Mouse (Mus musculus) naive thymus-derived CD4-positive, alpha-beta T cell, adult 2 months (primary cell): ENCODE results near the gene Rab5c.

ENCODE experiments used
- DNase-seq: peaks from one replicate; pipeline ENCODE4 v3.0.0-alpha.2; 2011; ENCODE audit warnings: low read depth

The Rab5c gene

DNA sequence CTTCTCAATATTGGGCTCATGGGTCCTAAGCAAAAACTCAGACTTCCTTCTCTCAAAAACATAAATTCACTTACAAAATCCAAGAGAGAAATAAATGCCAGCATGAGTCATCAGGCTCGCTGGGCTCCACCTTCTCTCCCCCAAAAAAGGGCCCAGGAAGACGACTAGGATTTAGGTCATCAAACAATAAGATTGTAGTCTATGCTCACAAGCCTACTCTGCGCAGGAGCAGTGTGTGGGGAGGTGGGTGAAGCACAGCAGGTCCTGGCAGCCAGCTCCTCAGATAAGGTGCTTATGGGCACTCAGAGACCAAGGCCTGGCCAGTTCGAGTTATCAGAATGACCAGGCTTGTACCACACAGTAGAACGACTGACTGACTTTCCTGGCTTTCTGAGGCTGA lies 17.7 kb downstream of the Rab5c start:
- no peak for DNase-seq

DNA sequence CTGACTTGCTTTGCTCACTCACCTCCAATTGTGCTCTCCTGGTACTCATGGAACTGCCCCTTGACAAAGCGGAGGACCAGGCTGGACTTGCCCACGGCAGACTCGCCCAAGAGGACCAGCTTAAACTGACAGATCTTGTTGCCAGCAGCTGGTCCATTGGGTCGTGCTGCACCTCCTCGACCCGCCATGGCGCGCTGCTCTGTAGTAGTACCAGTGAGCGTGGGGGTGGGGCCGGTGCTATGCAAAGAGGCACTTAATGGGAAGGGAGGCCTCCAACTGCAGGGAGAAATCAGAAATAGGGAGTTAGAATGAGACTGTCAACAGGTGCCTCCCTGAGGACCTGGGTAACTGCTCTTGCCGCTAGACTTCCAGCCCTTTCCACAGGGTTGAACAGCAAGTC lies 18.1 kb downstream of the Rab5c start:
- DNase-seq = no peak

DNA sequence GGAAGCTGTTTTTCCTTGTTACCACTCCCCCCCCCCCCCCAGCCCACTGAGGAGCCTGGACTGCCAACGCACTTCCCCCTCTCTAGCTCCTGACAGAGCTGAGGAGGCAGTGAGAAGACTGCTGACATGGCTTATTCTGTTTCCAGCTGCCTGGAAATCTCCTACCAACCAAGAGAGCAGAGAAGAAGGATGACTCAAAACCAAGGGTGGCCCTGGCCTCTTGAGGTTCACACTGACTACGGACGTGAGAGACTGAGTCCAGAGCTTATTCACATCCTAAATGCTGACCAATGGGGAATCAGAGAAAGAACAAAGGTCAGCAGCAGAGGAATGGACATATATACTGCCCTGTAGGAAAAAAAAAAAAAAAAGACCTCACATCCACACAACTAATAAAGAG lies 18.7 kb downstream of the Rab5c start:
- no peak for DNase-seq

DNA sequence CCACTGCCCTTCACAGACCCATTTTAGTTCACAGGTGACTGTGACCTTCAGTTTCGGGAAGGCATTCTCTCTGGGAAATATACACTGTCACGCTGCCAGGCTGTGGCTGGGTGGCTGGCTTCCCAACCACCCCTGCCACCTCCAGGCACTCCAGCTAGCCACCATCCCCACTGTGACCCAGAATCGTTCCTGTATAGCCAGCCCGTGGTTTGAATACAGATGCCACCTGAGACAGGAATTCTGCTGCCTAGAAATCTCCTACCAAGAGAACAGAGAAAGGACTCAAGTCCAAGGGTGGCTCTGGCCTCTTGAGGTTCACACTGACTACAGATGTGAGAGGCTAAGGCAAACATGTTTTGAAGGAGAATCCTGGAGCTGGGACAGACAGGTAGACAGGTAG lies 19.1 kb downstream of the Rab5c start:
- DNase-seq = no peak

DNA sequence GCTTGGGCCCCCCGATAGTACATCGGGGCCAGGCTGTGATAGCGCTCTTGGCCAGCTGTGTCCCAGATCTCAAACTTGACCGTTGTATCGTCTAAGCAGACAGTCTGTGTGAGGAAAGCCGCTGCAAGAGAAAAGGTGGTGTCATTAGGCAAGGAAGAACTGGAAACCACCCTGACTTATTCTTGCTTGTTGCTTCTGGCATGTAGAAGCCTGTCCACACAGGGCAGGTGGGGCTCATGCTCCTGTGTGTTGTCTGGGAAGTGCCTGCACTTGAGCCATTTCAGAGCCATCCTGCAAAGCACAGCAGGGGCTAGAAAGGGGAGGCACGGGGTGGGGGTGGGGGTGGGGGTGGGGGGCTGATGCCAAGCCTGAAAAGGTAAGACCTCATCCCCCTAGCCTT lies 19.6 kb downstream of the Rab5c start:
- DNase-seq = no peak

DNA sequence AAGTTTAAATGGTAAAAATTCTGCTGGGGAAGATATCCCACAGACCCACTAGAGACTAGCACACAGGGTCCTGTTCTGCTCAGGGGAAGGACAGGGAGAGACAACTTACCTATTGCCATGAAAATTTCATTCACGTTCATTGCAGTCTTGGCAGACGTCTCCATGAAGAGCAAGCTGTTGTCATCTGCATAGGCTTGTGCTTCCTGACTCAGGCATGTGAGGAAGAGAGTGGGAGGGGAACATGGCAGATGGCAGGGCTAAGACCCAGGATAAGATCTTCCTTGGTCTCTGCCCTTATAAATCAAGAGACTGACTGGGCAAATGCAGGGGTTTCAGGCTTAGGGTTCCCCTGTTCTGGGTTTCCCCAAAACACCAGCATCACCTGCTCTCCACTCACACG lies 21.4 kb downstream of the Rab5c start:
- no peak for DNase-seq

DNA sequence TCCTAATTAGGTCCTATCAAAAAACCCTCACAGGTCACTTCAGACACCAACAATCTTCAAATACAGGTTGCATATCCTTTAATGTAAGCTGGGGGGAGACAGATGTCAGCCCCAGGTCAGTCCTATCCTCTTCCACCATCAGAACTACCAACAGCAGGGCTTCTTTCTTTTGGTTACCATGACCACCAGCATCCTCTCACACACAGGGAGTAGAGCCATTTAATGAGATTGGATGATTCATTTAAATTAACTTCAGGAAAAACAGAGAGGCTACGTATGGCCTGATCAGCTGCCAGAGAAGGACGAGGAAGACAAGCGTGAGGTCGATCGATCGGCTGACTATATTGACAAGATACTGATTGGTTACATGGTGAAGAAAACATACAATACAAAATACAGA lies 23.1 kb downstream of the Rab5c start:
- no peak for DNase-seq

DNA sequence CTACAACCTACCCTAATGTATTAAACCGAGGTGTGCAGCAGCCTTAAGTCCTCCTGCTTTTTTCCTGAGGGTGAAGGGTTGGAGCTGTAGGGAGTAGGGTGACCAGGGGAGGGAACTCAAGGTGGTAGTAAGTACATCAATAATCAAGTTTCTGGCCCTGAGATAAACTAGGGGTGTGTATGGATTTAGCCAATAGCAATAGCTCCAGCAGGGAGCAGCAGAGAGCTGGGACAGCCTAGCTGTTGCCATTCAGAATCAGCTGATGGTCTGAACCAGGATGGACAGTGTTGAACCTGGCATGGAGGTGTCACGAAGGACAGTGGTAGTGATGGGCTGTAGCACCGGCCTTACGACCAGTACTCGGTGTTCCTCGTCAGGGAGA lies 23.5 kb downstream of the Rab5c start:
- peak; percentile 82 for DNase-seq

DNA sequence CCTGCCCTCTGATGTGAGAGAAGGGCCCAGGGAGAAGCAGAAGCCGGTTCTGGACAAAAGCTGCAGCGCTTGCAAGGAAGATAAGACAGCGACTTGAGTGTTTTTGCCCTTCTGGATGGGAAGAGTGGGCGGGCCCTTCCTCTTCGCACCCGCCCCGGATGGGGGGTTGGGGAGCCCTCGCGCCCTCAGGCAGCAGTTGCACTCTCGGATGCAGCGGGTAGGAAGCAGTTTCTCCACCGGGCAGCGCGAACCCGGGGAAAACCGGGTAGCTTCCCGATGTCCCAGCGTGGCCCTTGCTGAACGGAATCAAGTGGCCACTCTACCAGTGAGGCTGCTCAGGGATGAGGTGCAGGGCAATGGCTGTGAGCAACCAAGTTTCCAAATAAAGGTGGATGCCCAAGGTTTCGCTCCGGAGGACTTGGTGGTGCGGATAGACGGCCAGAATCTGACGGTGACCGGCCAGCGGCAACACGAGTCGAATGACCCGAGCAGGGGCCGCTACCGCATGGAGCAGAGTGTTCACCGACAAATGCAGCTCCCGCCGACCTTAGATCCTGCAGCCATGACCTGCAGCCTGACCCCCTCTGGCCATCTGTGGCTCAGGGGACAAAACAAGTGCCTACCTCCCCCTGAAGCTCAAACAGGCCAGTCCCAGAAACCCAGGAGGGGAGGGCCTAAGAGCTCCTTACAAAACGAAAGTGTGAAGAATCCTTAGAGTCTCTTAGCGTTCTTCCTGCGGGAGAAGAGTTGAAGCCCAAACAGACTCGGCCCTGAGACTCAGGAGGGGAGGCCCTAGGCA lies 24.1 kb downstream of the Rab5c start, which contains the start of gene Hspb9:
TSS of gene Hspb9 (plus strand) at position 116 of the 799 bp plus-strand sequence.
- peak; percentile 84 for DNase-seq

DNA sequence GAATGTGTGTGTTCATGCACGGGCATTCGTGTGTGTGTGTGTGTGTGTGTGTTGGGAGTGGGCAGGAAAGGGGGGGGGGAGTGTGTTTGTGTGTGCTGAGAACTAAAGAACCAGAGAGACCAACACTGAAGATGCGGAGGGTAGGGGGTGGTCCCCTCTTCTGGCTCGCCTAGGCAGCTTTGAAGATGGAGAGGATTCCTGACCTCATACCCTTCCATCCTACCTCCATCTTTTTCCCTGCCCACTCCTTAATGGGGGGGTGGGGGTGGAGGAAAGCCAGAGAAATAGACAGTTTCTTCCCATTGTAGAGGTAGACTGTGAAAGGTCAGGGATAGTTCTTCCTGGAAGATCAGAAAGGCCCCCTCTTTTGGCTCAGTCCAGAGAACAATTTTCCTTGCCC lies 24.8 kb downstream of the Rab5c start:
- DNase-seq = peak; percentile 18

DNA sequence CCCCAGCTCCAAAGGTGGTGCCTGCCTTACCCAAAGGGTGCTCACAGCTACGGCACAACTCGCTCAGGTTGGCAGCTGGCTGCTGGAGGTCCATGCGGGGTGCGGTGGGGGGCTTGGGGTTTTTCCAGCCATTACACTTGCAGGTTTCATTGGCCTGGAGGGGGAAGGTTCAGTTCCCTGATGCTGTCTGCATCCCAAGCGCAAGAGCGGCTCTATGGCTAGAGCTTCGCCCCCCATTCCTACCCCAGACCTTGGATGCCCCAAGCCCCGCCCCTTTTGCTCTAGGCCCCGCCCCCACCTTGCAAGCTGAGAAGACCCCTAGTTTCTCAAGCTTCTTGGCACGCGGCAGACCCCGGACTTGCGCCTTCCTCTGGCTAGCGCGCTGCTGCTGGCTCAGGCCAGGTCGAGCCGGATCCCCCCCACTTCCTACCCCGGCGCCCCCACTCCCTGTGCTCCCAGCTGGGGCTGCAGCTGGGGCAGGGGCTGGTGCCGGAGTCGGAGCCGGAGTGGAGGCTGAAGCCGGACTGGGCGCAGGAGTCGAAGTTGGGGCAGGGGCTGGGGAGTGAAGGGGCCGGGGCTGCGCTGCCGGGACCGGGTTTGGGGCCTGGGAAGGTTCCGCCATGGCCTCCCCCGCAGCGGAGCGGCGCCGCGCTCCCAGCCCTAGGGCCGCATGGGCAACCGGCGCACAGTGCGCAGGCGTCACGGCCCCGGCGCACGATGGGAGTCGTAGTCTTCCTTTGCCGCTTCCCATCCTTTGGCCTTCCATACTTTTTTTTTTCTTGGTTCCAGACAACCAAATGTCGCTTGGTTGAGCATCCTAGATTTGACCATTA lies 26.0 kb downstream of the Rab5c start, which contains the start of gene Kat2a:
TSS of gene Kat2a (minus strand) at position 683 of the 833 bp plus-strand sequence.
- DNase-seq = peak; percentile 65

DNA sequence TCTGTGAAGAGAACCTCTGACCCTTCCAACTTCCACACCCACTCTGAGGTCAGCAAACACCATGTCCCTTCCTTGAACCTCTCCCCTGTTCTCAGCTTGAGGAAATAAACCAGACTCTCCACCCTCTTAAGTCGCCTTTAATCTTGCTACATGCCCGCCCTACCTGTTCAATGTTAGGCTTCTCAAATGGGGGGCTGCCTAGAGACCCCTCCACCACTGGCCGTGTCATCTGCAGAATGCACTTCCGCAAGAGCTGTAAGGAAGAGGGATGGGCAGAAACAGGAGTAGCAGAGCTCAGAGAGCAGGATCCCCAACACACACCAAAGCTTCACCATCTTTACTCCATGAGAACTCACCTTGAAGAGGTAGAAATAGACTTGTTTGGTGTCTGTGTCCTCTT lies 27.0 kb downstream of the Rab5c start:
- no peak for DNase-seq

DNA sequence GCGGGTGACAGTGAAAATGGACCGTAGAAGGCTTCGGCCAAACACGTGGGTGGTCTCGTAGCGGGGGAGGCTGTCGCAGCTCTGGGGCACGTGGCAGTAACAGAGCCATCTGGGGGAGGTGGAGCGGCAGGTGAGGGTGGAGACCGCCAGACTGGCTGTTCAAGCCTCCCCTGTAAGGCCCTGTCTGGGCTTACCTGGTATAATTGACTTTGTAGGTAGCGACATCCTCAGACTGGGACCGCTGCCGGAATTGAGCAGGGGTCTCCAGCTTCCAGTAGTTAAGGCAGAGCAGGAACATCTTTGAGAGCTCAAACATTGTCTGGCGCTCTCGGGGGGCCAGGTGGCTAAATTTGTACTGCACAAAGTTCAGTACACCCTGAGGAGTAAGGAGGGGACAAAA lies 27.5 kb downstream of the Rab5c start:
- no peak for DNase-seq

DNA sequence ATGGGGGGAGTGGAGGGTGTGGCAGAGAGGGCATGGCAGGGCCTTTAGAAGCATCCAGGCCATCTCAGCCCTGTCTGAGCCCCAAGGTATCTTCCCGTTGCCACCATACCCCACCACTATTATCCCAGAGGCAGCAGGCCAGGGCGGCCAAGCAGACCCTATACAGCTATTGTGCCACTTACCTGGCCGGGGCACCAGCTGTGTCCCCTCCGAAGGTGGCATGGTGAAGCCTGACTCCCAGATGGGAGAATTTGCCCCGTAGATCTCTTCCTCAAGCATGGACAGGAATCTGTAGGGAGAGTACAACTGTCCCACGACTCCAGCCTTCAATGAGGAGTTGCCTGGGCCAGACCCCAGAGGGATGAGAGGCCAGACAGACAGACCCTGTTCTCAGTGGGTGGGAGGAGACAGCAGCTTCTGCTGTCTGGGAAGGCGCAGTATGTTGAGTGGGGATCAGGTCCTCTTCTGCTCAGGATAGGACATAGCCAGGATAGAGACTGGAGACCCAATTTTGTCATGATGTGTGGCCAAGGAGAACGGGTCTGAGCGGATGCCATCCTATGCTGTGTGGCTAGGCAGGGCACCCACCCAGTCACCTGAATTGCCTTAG lies 28.7 kb downstream of the Rab5c start:
- DNase-seq = no peak

DNA sequence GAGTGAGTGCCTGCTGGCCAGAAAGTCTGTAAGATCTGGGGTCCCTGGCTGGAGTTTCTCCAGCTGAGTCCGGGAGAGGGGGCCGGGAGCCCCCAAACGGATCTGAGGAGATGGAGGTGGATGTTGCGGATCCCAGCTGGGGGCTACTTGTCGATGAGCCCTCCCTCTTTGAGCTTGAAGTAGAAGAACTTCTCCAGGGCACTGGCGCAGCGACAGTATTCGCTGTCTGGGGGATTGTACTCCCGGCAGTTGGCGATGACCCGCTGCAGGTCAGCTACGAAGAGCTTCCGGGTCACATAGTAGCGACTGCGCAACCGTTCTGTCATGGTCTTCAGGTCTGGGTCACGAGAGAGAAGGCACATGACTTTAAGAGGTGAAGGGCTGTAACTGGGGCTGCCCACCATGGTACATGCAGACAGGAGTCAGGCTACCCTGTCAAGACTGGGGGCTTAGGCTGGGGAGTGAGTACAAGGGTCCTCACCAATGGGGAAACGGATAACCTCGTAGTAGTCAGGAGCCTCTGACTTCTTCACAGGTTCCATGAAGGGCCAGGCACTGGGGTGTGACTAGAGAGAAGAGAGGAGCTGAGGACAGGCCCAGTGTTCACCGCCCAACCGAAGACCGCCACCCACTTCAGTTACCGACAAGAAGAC lies 32.8 kb downstream of the Rab5c start:
- no peak for DNase-seq

DNA sequence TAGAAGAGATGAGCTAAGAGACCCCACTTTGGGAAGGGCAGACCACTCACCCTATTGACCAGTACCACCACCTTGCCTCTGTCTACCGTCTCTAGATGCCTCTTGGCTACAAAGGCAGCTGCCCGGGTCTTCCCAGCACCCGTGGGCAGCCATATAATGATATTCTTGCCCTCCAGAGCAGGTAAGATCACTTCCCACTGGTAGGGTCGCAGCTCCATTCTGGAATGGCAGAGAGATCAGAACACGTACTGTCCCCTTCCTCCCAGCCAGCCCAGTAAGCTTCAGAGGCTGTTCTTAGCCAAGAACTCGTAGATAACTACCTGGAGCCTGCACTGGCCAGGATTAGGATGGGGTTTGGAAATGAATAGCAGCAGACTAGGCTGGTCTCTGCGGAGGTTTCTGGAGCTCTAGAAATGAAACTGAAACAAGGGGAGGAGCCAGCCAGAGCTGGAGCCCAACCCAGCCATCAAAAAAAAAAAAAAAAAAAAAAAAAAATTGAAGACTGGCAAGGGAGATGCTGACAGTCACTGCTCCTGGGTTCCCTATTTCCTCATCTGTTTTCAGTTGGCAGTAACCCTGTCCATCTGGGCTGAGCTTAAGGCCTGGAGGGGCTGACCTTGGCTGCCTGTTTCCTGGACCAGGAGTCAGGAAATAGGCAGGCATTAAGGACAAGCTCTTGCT lies 34.0 kb downstream of the Rab5c start, which contains the start of gene Dhx58:
TSS of gene Dhx58 (minus strand) at position 421 of the 681 bp plus-strand sequence.
- peak; percentile 77 for DNase-seq

DNA sequence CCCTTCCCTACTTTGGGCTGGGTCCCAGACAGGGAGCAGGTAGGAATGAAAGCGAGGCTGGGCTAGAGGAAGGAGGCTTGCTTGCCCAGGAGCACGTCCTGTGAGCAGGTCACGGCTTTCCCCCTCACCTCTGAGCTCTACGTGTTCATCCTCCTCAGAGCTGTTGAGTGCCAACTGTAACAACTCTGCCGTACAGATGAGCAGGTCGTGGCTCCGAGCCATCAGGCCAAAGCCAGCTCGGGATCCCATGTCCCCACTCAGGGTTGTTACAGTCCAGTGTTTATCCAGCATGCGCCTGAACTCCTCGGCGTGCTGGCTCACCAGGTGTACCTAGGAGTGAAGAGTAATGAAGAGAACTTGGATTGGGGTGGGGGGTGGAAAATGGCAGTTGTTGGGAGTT lies 34.6 kb downstream of the Rab5c start:
- DNase-seq = peak; percentile 55

DNA sequence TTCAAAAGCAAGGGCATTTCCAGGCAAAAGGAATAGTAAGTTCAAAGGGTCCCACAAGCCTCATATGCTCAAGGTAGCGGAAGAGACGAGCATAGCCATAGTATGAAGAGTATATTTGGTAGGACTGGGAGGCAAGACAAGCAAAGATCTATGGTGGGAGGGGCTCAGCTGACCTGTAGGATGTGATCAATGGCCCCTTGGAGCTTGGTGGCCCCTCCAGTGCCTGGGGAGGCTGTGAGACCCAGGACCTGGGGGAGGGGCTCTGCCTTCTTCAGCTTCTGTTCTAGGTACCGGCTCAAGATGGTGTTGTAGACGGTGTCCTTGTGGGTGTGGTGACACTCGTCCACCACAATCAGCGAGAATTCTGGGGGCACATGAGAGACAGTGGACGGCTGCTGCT lies 35.1 kb downstream of the Rab5c start:
- no peak for DNase-seq

DNA sequence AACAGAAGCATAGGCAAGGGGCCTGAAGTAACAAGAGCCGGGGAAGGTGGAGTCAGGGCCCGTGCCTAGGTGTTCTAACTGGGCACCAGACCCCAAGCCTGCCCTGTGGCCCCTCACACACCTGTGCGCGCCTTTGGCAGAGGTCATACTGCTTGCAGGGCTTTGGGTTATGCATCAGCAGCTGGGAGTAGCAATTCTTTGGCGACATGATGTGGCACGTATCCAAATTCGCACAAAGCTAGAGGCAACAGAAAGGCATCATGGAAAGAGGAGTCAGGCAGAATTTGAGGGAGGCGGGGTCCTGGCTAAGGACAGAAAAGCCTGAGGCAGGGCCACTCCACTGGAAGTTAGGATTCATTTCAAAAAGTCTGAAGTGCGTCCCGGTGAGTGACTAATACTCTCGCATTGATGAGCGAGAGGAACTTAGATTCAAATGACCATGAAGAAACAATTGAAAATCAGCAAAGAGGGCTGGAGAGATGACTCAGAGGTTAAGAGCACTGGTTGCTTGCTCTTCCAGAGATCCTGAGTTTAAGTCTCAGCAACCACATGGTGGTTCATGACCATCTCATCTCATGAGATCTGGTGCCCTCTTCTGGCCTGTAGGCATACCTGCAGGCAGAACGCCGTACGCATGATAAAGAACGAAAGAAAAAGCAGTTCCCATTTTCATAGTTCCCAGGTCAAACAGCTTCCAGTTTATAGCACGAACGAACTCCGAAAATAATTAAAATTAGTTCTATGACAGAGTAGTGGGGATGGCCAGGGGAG lies 35.7 kb downstream of the Rab5c start:
- DNase-seq = peak; percentile 90

DNA sequence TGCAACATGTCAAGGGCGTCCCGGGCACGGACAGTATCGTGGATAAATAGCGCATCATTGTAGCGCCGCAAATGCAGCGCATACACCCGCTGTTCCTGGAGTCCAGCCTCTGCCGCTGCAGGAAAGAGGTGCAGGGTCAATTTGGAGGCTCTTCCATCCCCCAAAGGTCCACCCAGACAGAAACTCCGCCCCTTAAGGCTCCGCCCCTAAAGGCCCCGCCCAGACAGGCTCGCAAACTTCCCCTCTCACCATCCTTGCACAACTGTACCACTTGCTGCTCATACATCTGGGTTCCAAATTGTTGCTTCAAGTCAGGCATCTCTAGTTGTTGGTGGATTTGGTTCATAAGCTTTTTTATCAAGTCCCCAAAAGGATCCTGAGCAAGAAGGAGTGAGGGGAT lies 36.7 kb downstream of the Rab5c start:
- peak; percentile 25 for DNase-seq

DNA sequence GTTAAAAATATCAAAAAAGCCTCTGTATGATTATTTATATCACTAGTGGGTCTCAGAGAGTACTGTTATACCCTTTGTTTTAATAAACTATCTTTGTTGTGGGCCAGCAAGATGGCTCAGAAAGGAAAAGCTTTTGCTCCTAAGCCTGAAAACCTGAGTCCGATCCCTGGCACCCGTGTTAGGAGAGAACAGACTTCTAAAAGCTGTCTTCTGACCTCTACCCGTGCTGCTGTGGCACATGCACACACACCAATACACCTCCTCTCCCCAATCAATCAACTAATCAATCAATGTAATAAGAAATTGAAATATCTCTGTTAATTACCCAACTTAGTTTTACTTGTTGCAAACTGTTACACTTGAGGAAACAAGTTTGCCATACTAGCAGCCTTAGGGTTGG lies 37.3 kb downstream of the Rab5c start:
- no peak for DNase-seq
